Mouse (Mus musculus) macrophage (primary cell): ENCODE measurements around the gene Fbxo17. TPM values are rescaled to one million over a fixed set of nuclear protein-coding genes. Genes with fewer than 3 reads are reported as not detected.

ENCODE experiments used
- H3K27ac ChIP-seq: fragments of 350-480 bp; formaldehyde crosslinking; 2 replicates; pipeline ENCODE4 v1.9.0; 2021
- H3K36me3 ChIP-seq: fragments of 350-480 bp; formaldehyde crosslinking; 2 replicates; pipeline ENCODE4 v1.9.0; 2021; ENCODE audit errors: inconsistent target
- H3K4me3 ChIP-seq: fragments of 350-480 bp; formaldehyde crosslinking; 2 replicates; pipeline ENCODE4 v1.9.0; 2021; ENCODE audit errors: inconsistent target
- H3K79me2 ChIP-seq: fragments of 350-480 bp; formaldehyde crosslinking; 2 replicates; pipeline ENCODE4 v1.9.0; 2021; ENCODE audit errors: inconsistent target
- WGBS: methylation state at CpG from one replicate; pipeline ENCODE4 v1.1.7; 2026; ENCODE audit warnings: inconsistent platforms; ENCODE audit not compliant: missing documents; 5-methylcytosine and 5-hydroxymethylcytosine counted together
- polyA plus RNA-seq: library from polyadenylated mRNA; stranded (reverse); fragments of 250-400 nt; gene quantifications from 3 replicates; pipeline ENCODE4 v1.2.4, GENCODE M21; 2018; ENCODE audit warnings: inconsistent platforms

Fbxo17 gene
- polyA plus RNA-seq, 1 experiment from 2014 or later, result 0.09 TPM

DNA sequence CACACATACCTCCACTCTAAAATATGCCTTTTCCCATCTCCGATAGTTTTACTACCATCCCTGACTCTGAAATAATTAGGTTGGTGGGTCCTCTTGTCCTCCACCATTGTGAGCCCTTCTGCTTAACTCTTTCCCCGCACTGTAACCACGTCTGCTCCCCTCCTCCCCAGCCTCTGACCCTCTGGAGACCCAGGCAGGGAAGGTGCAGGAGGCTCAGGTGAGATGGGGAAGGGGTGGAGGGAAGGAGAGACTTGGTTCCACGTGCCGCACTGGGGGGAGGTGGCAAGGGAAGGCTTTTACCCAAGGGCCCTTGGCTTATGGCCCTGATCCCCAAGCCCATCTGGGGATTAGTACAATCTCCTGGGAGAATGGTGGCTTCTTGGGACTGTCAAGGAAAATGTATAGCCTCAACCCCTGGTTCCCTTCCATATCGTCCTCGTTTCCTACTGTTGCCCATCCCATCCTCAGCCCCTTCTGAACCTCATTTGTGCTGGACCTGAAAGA lies 50.9 kb downstream of the Fbxo17 start, which contains the start of gene Nfkbib:
Gene Nfkbib, minus strand, starts transcription at position 51 of the 504 bp plus-strand sequence.
- peaks cover 92% of the 10 kb centered on the region for H3K79me2 ChIP-seq
- H3K36me3 ChIP-seq, result peaks cover 6% of the 10 kb centered on the region
- peak within 1 kb of the TSS; percentile 78 for H3K4me3 ChIP-seq
- peak within 1 kb of the TSS; percentile 36 for H3K27ac ChIP-seq
- 83% methylated on average over 7 of the region's 7 CpGs for WGBS

DNA sequence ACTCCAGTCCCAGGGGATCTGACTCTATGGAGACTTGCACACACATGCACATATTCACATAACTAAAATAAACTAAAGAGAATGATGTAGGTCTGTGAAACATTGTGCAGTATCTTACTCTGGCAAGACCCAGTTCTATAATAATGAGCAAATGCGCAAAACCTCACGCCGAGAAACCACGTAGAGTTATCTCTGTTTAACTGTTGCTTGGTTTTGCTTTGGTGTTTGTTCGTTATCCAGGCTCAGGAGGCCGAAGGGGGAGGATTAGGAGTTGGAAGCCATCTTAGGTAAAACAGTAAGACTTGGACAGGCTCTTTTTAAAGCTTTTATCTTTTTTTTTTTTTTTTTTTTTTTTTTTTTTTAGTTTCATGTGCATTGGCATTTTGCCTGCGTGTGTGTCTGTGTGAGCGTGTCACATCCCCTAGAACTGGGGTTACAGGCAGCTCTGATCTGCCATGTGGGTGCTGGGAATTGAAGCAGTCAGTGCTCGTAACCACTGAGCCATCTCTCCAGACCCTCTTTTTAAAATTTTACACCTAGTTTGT lies 52.9 kb downstream of the Fbxo17 start:
- H3K79me2 ChIP-seq, result peaks cover 93% of the 10 kb centered on the region
- no peak overlapping the region for H3K4me3 ChIP-seq
- 99% methylated on average over 8 of the region's 9 CpGs for WGBS
- no peak overlapping the region for H3K27ac ChIP-seq
- peaks cover 9% of the 10 kb centered on the region; the same call in 1 of the 2 replicates for H3K36me3 ChIP-seq

DNA sequence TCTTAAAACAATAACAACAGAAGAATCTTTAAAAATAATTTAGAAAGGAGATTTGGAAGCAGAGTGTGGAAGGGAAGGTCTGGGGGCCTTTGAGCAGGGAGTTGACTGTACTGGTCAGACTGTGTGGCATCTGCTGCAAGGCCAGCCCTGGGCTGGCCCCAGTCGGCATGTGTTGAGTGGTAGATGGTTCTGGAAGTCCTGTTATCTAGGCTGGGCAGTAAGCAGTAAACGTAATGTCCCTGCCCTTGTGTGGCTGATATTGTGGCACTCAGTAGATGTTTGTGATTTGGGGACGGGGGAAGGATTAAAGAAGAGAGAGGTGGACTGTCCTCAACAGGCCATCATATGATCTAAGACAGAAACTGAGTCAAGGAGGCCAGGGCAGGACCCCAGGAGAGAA lies 53.7 kb downstream of the Fbxo17 start:
- Histone ChIP-seq H3K36me3 (peaks cover 17% of the 10 kb centered on the region), H3K79me2 (peaks cover 95% of the 10 kb centered on the region), H3K4me3 (no peak overlapping the region), H3K27ac (no peak overlapping the region)
- WGBS, result 98% methylated on average over 3 of the region's 3 CpGs

DNA sequence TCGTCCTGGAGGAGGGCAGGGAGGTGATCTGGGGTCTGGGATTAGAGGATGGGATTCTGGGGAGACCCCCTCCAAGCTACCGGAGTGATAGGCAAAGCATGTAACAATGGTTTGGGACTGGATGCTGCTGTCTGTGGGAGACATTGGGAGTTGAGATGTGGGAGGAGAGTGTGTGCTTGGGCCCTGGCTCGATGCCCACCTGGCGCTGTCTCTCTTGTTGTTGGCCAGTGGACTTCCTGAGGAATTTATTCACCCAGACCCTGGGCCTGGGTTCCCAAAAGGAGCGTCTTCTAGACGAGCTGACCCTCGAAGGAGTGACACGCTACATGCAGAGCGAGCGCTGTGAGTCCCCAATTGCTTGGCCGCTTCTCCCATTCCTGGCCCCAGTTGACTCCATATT lies 55.3 kb downstream of the Fbxo17 start:
- H3K36me3 ChIP-seq, result peaks cover 31% of the 10 kb centered on the region
- no peak overlapping the region for H3K27ac ChIP-seq
- WGBS, result 96% methylated on average over 11 of the region's 11 CpGs
- H3K4me3 ChIP-seq, result no peak overlapping the region
- H3K79me2 ChIP-seq, result peaks cover 91% of the 10 kb centered on the region

DNA sequence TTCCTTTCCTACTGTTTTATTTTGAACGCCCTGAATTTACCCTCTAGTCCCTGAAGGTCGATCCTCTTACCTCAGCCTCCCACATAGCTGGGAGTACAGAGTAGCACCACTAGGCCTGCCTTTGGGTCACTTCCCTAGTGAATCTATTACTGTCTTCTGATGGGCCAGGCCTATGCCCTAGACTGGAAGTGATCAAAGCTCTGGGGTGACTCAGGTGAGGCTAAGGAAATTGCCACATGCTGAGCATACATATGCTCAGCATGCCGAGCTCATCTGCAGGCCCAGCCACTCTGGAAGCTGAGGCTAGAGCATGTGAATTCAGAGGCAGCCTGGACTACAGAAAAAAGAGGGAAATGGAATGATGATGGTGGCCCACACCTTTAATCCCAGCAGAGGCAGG lies 56.6 kb downstream of the Fbxo17 start:
- 87% methylated on average over 3 of the region's 3 CpGs for WGBS
- Histone ChIP-seq H3K36me3 (peaks cover 43% of the 10 kb centered on the region), H3K79me2 (peaks cover 78% of the 10 kb centered on the region), H3K4me3 (no peak overlapping the region), H3K27ac (no peak overlapping the region)

DNA sequence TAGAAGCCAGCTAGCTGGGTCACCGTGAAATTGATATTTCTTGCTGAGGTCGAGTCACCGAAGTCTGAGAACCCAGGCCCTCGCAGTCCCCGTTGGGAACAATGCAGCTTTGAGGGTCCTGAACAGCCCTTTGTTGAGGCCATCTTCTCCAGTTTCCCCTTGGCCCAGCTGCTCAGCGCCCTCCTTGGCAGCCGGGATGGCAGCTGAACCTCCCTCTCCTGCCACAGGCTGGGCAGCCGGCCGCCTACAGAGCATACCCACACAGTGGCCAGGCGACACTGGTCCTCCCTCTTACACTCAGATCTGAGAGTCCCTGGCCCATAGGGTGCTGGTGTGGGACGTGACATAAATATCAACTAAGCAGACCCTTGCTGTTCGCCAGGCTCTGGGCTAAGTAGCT lies 57.6 kb downstream of the Fbxo17 start:
- WGBS, result 96% methylated on average over 9 of the region's 12 CpGs
- Histone ChIP-seq H3K4me3 (no peak overlapping the region), H3K36me3 (peaks cover 43% of the 10 kb centered on the region), H3K27ac (no peak overlapping the region), H3K79me2 (peaks cover 68% of the 10 kb centered on the region)

DNA sequence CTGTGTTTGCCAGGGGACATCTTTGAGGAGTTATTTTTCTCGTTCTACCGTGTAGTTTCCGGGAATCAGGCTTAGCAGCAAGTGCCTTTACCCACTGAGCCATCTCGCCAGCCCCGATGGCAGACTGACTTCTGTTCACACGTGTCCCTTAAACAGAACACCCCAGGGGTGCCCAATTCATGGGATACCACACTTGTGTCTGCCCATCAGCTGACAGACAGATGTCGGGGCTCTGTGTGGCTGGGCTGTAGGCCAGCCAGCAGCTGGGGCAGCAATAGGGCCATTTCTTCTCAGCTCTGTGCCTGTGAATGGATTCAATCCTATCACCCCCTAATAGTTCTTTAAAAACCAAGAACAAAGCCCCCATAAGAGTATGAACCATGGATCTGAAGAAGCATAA lies 58.5 kb downstream of the Fbxo17 start:
- peaks cover 46% of the 10 kb centered on the region for H3K36me3 ChIP-seq
- no peak overlapping the region for H3K4me3 ChIP-seq
- H3K27ac ChIP-seq, result no peak overlapping the region
- WGBS, result 90% methylated on average over 7 of the region's 7 CpGs
- H3K79me2 ChIP-seq, result peaks cover 59% of the 10 kb centered on the region

DNA sequence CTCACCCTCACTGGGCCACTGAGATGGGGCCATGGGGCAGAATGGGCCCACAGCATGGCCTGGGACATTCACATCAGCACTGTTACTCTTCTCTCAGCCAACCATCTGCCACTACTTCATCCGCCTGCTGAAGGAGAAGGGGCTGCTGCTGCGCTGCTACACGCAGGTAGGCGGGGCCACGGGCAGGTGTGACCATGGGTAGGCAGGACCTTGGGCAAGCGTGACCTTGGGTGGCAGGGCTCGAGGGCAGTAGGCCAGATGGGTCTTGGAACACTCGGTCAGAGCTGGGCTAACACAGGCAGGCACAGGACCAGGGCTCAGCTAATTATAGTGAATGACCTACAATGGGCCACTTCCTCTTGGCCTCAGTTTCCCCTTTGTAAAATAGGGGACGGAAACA lies 62.2 kb downstream of the Fbxo17 start:
- 84% methylated on average over 7 of the region's 9 CpGs for WGBS
- H3K79me2 ChIP-seq, result peaks cover 22% of the 10 kb centered on the region; the same call in 1 of the 2 replicates
- H3K27ac ChIP-seq, result no peak overlapping the region
- H3K36me3 ChIP-seq, result peaks cover 58% of the 10 kb centered on the region
- H3K4me3 ChIP-seq, result no peak overlapping the region

DNA sequence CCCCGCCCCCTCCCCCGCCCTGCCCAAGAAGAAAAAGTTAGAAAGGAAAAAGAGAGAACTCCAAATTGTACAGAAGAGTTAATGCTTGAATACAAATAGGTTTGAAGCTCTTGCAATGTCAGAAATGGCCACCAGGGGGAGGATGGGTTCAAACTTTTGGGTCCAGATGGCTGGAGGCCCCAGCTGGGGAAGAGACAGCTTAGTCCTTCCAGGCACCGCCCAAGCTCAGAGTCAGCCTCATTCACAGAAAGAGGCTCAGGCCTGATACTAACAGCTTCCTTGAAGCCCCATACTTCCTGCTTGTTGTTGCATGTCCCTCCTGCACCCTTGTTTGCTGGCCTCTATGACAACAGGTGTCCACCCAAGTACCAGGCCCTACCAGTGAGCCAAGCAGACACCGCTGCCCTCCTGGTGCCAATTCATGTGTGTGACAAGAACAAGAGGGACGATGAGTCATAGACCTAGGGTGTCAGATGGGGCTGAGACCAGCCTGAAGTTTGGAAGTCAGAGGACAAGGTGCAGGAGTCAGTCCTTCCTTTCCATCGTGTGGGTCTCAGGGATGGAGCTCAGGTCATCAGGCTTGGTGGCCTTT lies 63.6 kb downstream of the Fbxo17 start:
- peaks cover 57% of the 10 kb centered on the region for H3K36me3 ChIP-seq
- H3K4me3 ChIP-seq, result no peak overlapping the region
- peaks cover 9% of the 10 kb centered on the region; the same call in 1 of the 2 replicates for H3K79me2 ChIP-seq
- peak overlapping the region; percentile 94 for H3K27ac ChIP-seq
- 30% methylated on average over 6 of the region's 6 CpGs for WGBS

DNA sequence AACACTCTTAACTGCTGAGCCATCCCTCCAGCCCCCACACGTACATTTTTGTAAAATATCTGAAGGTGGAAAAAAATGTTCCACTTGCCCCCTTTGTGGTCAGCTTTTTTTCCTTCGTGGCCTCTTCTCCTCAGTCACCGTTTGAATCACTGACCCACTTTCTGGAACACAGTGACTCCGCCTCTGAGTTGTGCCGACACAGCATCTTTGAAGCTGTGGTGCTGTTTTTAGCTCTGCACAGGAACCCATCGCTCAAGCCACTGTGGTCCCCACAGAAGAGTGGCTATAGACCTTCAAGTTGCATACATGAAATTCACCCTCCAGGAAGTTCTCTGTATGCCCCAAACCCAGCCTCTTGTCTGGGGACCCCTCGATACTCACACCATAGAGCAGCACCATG lies 64.3 kb downstream of the Fbxo17 start:
- H3K36me3 ChIP-seq, result peaks cover 56% of the 10 kb centered on the region
- H3K4me3 ChIP-seq, result no peak overlapping the region
- H3K79me2 ChIP-seq, result peaks cover 2% of the 10 kb centered on the region; the same call in 1 of the 2 replicates
- WGBS, result 13% methylated on average over 7 of the region's 7 CpGs
- peak overlapping the region; percentile 94 for H3K27ac ChIP-seq

DNA sequence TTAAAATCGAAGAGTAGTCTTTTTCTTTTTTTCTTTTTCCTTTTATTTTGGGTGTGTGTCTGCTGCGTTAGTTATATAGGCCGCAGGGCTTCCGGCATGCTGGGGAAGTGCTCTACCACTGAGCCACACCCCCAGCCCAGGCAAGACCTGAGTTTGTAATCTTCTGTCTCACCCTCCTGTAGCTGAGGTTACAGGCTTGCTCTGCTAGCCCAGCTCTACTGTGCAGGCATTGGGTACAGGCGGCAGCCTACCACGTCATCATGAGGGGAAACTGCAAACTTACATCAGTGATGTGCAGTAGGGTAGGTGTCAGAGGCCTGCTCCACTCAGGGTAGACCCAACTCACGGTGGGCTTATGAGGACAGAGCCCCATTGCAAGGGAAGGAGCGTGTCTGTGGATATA lies 64.7 kb downstream of the Fbxo17 start:
- 32% methylated on average over 8 of the region's 8 CpGs for WGBS
- Histone ChIP-seq H3K4me3 (no peak overlapping the region), H3K36me3 (peaks cover 54% of the 10 kb centered on the region)

DNA sequence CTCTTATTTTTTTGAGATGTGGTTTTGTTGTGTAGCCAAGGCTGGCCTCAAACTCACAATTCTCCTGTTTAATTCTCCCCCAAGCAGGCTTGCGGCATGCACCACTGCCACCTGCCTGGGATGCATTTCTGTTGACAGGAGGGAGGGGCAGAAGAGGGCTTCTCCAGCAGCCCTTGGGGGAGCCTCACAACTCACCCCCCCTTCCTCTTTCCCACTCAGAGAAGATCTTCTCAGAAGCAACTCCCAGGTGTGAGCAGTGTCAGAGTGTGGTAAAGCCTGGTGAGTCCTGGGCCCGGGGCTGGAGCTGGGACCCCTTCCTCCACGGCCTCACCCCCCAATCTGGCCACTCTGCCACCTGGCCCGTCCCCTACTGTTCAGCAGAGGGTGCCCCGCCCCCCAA lies 68.6 kb downstream of the Fbxo17 start:
- no peak overlapping the region for H3K4me3 ChIP-seq
- H3K36me3 ChIP-seq, result peaks cover 40% of the 10 kb centered on the region
- 100% methylated on average over 3 of the region's 5 CpGs for WGBS
- H3K79me2 ChIP-seq, result no peaks in the 10 kb centered on the region
- H3K27ac ChIP-seq, result no peak overlapping the region

More for the DNA sequence above, 64.7 kb downstream of the Fbxo17 start:
- Histone ChIP-seq H3K79me2 (no peaks in the 10 kb centered on the region; the same call in 1 of the 2 replicates), H3K27ac (peak overlapping the region; percentile 94)

Other genes with a start within 250 kb of the Fbxo17 start
- not detected in 3 replicates for gene Ifnl2, start 206.3 kb upstream of the Fbxo17 start, polyA plus RNA-seq
- not detected in 3 replicates for gene Ifnl3, start 194.0 kb upstream of the Fbxo17 start, polyA plus RNA-seq
- gene Sycn, start 175.9 kb upstream of the Fbxo17 start, polyA plus RNA-seq, result not detected in 3 replicates
- not detected in 3 replicates for gene Nccrp1, start 169.6 kb upstream of the Fbxo17 start, polyA plus RNA-seq
- 24.6 to 26.8 TPM (median 25.5 TPM) in 3 replicates for gene Samd4b, start 118.7 kb upstream of the Fbxo17 start, polyA plus RNA-seq
- 7.4 to 9.1 TPM (median 7.5 TPM) in 3 replicates for gene Pak4, start 118.6 kb upstream of the Fbxo17 start, polyA plus RNA-seq
- not detected in 3 replicates for gene Acp7, start 85.5 kb upstream of the Fbxo17 start, polyA plus RNA-seq
- gene Fbxo27, start 24.0 kb upstream of the Fbxo17 start, polyA plus RNA-seq, result not detected in 3 replicates
- gene Mrps12, start 25.0 kb downstream of the Fbxo17 start, polyA plus RNA-seq, result 30.6 to 48.9 TPM (median 42.1 TPM) in 3 replicates
- gene Sars2, start 25.2 kb downstream of the Fbxo17 start, polyA plus RNA-seq, result 4.6 to 7.1 TPM (median 5.6 TPM) in 3 replicates
- gene Ccer2, start 39.4 kb downstream of the Fbxo17 start, polyA plus RNA-seq, result not detected in 3 replicates
- 103 to 230 TPM (median 168 TPM) in 3 replicates for gene Sirt2, start 49.9 kb downstream of the Fbxo17 start, polyA plus RNA-seq
- 29.5 to 40.8 TPM (median 37.9 TPM) in 3 replicates for gene Nfkbib, start 50.7 kb downstream of the Fbxo17 start, polyA plus RNA-seq
- gene Rinl, start 72.2 kb downstream of the Fbxo17 start, polyA plus RNA-seq, result 21.6 to 44.7 TPM (median 44.4 TPM) in 3 replicates
- gene Hnrnpl, start 91.7 kb downstream of the Fbxo17 start, polyA plus RNA-seq, result 170 to 242 TPM (median 175 TPM) in 3 replicates
- 92.1 to 101 TPM (median 96.5 TPM) in 3 replicates for gene Ech1, start 108.4 kb downstream of the Fbxo17 start, polyA plus RNA-seq
- 0.96 to 1.1 TPM (median 1.1 TPM) in 3 replicates for gene Lgals4, start 117.0 kb downstream of the Fbxo17 start, polyA plus RNA-seq
- not detected in 3 replicates for gene Lgals7, start 147.0 kb downstream of the Fbxo17 start, polyA plus RNA-seq
- 0.22 TPM in 1 of 3 replicates, not detected in the others for gene Capn12, start 164.6 kb downstream of the Fbxo17 start, polyA plus RNA-seq
- gene Actn4, start 245.5 kb downstream of the Fbxo17 start, polyA plus RNA-seq, result 117 to 186 TPM (median 183 TPM) in 3 replicates